Mouse (Mus musculus): Measurements from ENCODE around the gene Dach1.

GRCm38 (mm10) chr14:97975447-97975846, 194.1 kb downstream of the Dach1 start:
- TF ChIP-seq EP300 (IDR thresholded peaks at IDR 0.05; ENCODE audit: insufficient read depth, low read depth, low read length) (no peak), CTCF (IDR thresholded peaks at IDR 0.05; ENCODE audit: low read depth, low read length) (no peak), POLR2A (IDR thresholded peaks at IDR 0.05; ENCODE audit: insufficient read depth, low read length) (no peak)

Data from ES-Bruce4 (cell line).